Comparison of ENCODE assay signal across 8 mouse cellular contexts in the genomic region with DNA sequence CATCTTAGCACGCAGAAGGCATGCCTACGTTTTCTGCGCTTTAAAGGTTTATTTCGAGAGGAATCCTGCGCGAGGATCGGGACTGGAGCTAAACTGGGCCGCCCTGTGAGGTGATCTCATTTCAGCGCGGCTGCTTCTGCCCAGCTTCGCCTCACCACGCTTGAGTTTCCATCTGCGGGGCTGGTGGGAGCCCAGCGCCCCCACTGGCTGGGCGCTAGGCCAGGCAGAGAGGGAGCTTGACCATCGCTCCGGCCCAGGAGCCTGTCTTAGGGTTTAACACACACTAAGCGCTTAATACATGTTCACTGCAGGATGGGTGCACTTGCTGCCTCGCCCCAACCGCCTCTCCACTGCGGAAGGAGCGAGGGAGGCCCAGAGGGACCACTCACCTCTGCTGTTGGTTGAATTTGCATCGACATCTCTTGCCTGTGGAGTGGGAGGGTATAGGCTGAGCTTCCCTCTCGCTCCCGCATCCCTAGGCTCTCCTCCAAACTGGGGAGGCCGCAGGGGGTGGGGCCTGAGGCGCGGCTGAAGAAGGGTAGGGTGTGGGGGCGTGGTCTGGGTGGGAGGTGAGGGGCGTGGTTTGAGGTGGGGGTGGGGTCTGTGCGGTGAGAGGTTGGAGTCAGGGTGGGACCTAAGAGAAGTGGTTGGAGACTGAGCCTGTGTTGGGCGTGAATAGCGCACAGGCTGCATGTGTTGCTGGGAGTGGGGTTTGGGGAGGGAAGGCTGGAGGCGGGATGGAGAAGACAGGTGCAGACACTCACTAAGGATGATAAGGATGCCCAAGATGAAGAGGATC. TPM values are rescaled to one million over a fixed set of nuclear protein-coding genes. Genes with fewer than 3 reads are reported as not detected.
DNase-seq lines count a peak whose midpoint lies in the region; ATAC-seq lines count a peak whose summit lies in the region.

No protein-coding gene starts in this region.

- H3K36me3 ChIP-seq in liver, embryonic 11.5 days (ENCODE audit: control insufficient read depth, insufficient read depth, low read length) = no peaks in the 10 kb centered on the region
- H3K36me3 ChIP-seq in neural tube, embryonic 15.5 days = no peaks in the 10 kb centered on the region

- peak overlapping the region; percentile 37 for H3K4me2 ChIP-seq in liver, embryonic 11.5 days
- peak overlapping the region; percentile 65 for H3K4me2 ChIP-seq in neural tube, embryonic 15.5 days

- peak; percentile 69 to 85 for DNase-seq in left cerebral cortex, adult 18-20 months (ENCODE audit: low spot score in 2 of 2)
- DNase-seq in left cerebral cortex, adult 11 months (ENCODE audit: low spot score) = no peak
- peak; percentile 89 for DNase-seq in cerebellum, adult 9-10 months
- DNase-seq in frontal cortex, postnatal 10 days (ENCODE audit: low spot score in 2 of 2) = peak; percentile 68 to 71
- DNase-seq in induced T-regulatory cell, adult 2 months (ENCODE audit: low read depth) = peak; percentile 68
- no peak for DNase-seq in liver, embryonic 11.5 days (ENCODE audit: low spot score)
- no peak for DNase-seq in adipocyte (ENCODE audit: low spot score)

- H3K9ac ChIP-seq in liver, embryonic 11.5 days (ENCODE audit: low read depth, low read length) = no peak overlapping the region
- no peak overlapping the region for H3K9ac ChIP-seq in neural tube, embryonic 15.5 days (replicated peaks)

- peaks cover 14% of the 10 kb centered on the region for H3K4me1 ChIP-seq in liver, embryonic 11.5 days (replicated peaks; ENCODE audit: control insufficient read depth, insufficient read depth, low read length)
- H3K4me1 ChIP-seq in neural tube, embryonic 15.5 days = peaks cover 51% of the 10 kb centered on the region

- H3K27me3 ChIP-seq in liver, embryonic 11.5 days (replicated peaks; ENCODE audit: control insufficient read depth, insufficient read depth, low read length) = peaks cover 56% of the 10 kb centered on the region
- peaks cover 43% of the 10 kb centered on the region for H3K27me3 ChIP-seq in neural tube, embryonic 15.5 days (replicated peaks)

- ATAC-seq in liver, embryonic 11.5 days (replicated peaks; ENCODE audit: low FRiP score) = peak; percentile 37; the same call in 1 of the 2 replicates
- ATAC-seq in neural tube, embryonic 15.5 days (ENCODE audit: low FRiP score) = 0 out of 2 replicates have a peak, but pooled peaks have one; percentile 7

- no peak overlapping the region for H3K27ac ChIP-seq in liver, embryonic 11.5 days (ENCODE audit: low read depth, low read length)
- H3K27ac ChIP-seq in neural tube, embryonic 15.5 days (replicated peaks) = no peak overlapping the region

- WGBS in liver, embryonic 11.5 days = 3% methylated on average over 34 of the region's 34 CpGs
- WGBS in neural tube, embryonic 15.5 days = 2% methylated on average over 34 of the region's 34 CpGs

- no peaks in the 10 kb centered on the region for H3K9me3 ChIP-seq in liver, embryonic 11.5 days (ENCODE audit: control insufficient read depth, low read length)
- no peaks in the 10 kb centered on the region for H3K9me3 ChIP-seq in neural tube, embryonic 15.5 days (replicated peaks)

- H3K4me3 ChIP-seq in liver, embryonic 11.5 days (ENCODE audit: low read depth, low read length) = peak overlapping the region; percentile 3; the same call in 1 of the 2 replicates
- peak overlapping the region; percentile 52 for H3K4me3 ChIP-seq in neural tube, embryonic 15.5 days (replicated peaks)

RNA-seq across cellular contexts. Expression of gene Fxyd7, which starts 1.6 kb away (rescaled TPM):
- 100 to 1,000 TPM; 148 to 187 TPM for total RNA-seq in left cerebral cortex, adult 18-20 months (2021)
- 1.9 and 2.6 TPM in 2 replicates for polyA plus RNA-seq in liver, embryonic 11.5 days (2014; fragmentation: Nextera tagmentation; extraction: Ambion mirVana)
- 357 and 417 TPM in 2 replicates for polyA plus RNA-seq in neural tube, embryonic 15.5 days (2015; fragmentation: Nextera tagmentation; extraction: Ambion mirVana)

RNA-seq across cellular contexts. Expression of gene Fxyd1, which starts 4.2 kb away (rescaled TPM):
- 10 to 100 TPM; 74.1 to 90.2 TPM for total RNA-seq in left cerebral cortex, adult 18-20 months (2021)
- polyA plus RNA-seq in liver, embryonic 11.5 days (2014; fragmentation: Nextera tagmentation; extraction: Ambion mirVana) = 23.5 and 35.8 TPM in 2 replicates
- polyA plus RNA-seq in neural tube, embryonic 15.5 days (2015; fragmentation: Nextera tagmentation; extraction: Ambion mirVana) = 26.8 and 36.9 TPM in 2 replicates

RNA-seq across cellular contexts. Expression of gene Lgi4, which starts 6.3 kb away (rescaled TPM):
- total RNA-seq in left cerebral cortex, adult 18-20 months (2021) = 10 to 100 TPM; 32.9 to 35.9 TPM
- 0.30 and 0.45 TPM in 2 replicates for polyA plus RNA-seq in liver, embryonic 11.5 days (2014; fragmentation: Nextera tagmentation; extraction: Ambion mirVana)
- polyA plus RNA-seq in neural tube, embryonic 15.5 days (2015; fragmentation: Nextera tagmentation; extraction: Ambion mirVana) = 1.3 and 1.7 TPM in 2 replicates

RNA-seq across cellular contexts. Expression of gene Fxyd5, which starts 10.6 kb away (rescaled TPM):
- 10 to 100 TPM; 35.5 to 36.7 TPM for total RNA-seq in left cerebral cortex, adult 18-20 months (2021)
- polyA plus RNA-seq in liver, embryonic 11.5 days (2014; fragmentation: Nextera tagmentation; extraction: Ambion mirVana) = 28.1 and 31.1 TPM in 2 replicates
- 22.2 and 27.8 TPM in 2 replicates for polyA plus RNA-seq in neural tube, embryonic 15.5 days (2015; fragmentation: Nextera tagmentation; extraction: Ambion mirVana)

RNA-seq across cellular contexts. Expression of gene Fxyd3, which starts 23.7 kb away (rescaled TPM):
- 1 to 10 TPM in 1 of 2 experiments, not detected in 1; 1.2 TPM for total RNA-seq in left cerebral cortex, adult 18-20 months (2021)
- 1.2 and 1.7 TPM in 2 replicates for polyA plus RNA-seq in liver, embryonic 11.5 days (2014; fragmentation: Nextera tagmentation; extraction: Ambion mirVana)
- 0.79 and 14.6 TPM in 2 replicates for polyA plus RNA-seq in neural tube, embryonic 15.5 days (2015; fragmentation: Nextera tagmentation; extraction: Ambion mirVana)

Comparison
In these comparisons a context has a peak if more than half of its experiments do, and no peak if none do; other contexts are left out.
1. DNase-seq: peak in left cerebral cortex, adult 18-20 months (2 of 2), cerebellum, adult 9-10 months (single experiment), frontal cortex, postnatal 10 days (2 of 2) and induced T-regulatory cell, adult 2 months (single experiment); none in left cerebral cortex, adult 11 months (single experiment), liver, embryonic 11.5 days (single experiment) and adipocyte (single experiment).
2. RNA of gene Fxyd7, which starts 1.6 kb away (polyA plus RNA-seq): 357 to 417 TPM in neural tube, embryonic 15.5 days; 1.9 to 2.6 TPM in liver, embryonic 11.5 days; every median in the first group is over 10 times any median in the second.